Mouse (Mus musculus): Measurements from ENCODE around the gene Tmx2. TPM values are rescaled to one million over a fixed set of nuclear protein-coding genes. Genes with fewer than 3 reads are reported as not detected.

The Tmx2 gene
- polyA plus RNA-seq, 1 experiment from 2014 or later: 189 TPM

- Histone ChIP-seq H3K4me2 (ENCODE audit: low read length) (peak overlapping the region; percentile 32), H3K27ac (peak overlapping the region; percentile 96), H3K27me3 (ENCODE audit: insufficient read depth, low read length) (no peaks in the 10 kb centered on the region), H3K9me3 (replicated peaks; ENCODE audit: low read length) (no peaks in the 10 kb centered on the region), H3K4me3 (replicated peaks; ENCODE audit: low read depth, low read length) (no peak overlapping the region), H3K9ac (ENCODE audit: low read depth, low read length) (no peak overlapping the region), H3K4me1 (replicated peaks; ENCODE audit: insufficient read depth, low read length) (peaks cover 55% of the 10 kb centered on the region), H3K36me3 (ENCODE audit: insufficient read depth, low read length) (no peaks in the 10 kb centered on the region)
- WGBS: 39% methylated on average over 5 of the region's 5 CpGs
- DNase-seq (ENCODE audit: low spot score): peak; percentile 69
- no peak for ATAC-seq (replicated peaks; ENCODE audit: low FRiP score, low read depth)
- TF ChIP-seq CTCF (IDR thresholded peaks at IDR 0.05; ENCODE audit: low read depth): no peak
These were observed 40.3 kb downstream of the Tmx2 start for GRCm38 (mm10) chr2:84638428-84639220.

GRCm38 (mm10) chr2:84637452-84638165 is 41.3 kb downstream of the Tmx2 start:
- H3K4me3 ChIP-seq (replicated peaks; ENCODE audit: low read depth, low read length): no peak overlapping the region
- 19% methylated on average over 7 of the region's 7 CpGs for WGBS
- DNase-seq (ENCODE audit: low spot score) (peak; percentile 70), ATAC-seq (replicated peaks; ENCODE audit: low FRiP score, low read depth) (no peak)
- H3K27ac ChIP-seq: peak overlapping the region; percentile 96
- H3K9ac ChIP-seq (ENCODE audit: low read depth, low read length): peak overlapping the region; percentile 18; the same call in 1 of the 2 replicates
- peaks cover 60% of the 10 kb centered on the region for H3K4me1 ChIP-seq (replicated peaks; ENCODE audit: insufficient read depth, low read length)
- H3K4me2 ChIP-seq (ENCODE audit: low read length): peak overlapping the region; percentile 32
- no peak for TF ChIP-seq CTCF (IDR thresholded peaks at IDR 0.05; ENCODE audit: low read depth)
- no peaks in the 10 kb centered on the region for H3K27me3 ChIP-seq (ENCODE audit: insufficient read depth, low read length)
- H3K36me3 ChIP-seq (ENCODE audit: insufficient read depth, low read length): no peaks in the 10 kb centered on the region
- no peaks in the 10 kb centered on the region for H3K9me3 ChIP-seq (replicated peaks; ENCODE audit: low read length)

GRCm38 (mm10) chr2:84636231-84636741 is 42.7 kb downstream of the Tmx2 start:
- ATAC-seq (replicated peaks; ENCODE audit: low FRiP score, low read depth) (0 out of 2 replicates have a peak, but pooled peaks have one; percentile 23), DNase-seq (ENCODE audit: low spot score) (peak; percentile 93)
- no peak for TF ChIP-seq CTCF (IDR thresholded peaks at IDR 0.05; ENCODE audit: low read depth)
- WGBS: 5% methylated on average over 8 of the region's 8 CpGs
- H3K36me3 ChIP-seq (ENCODE audit: insufficient read depth, low read length): no peaks in the 10 kb centered on the region
- H3K27ac ChIP-seq: peak overlapping the region; percentile 96
- H3K9ac ChIP-seq (ENCODE audit: low read depth, low read length): peak overlapping the region; percentile 28; the same call in 1 of the 2 replicates
- peaks cover 72% of the 10 kb centered on the region for H3K4me1 ChIP-seq (replicated peaks; ENCODE audit: insufficient read depth, low read length)
- peak overlapping the region; percentile 48 for H3K4me2 ChIP-seq (ENCODE audit: low read length)
- H3K9me3 ChIP-seq (replicated peaks; ENCODE audit: low read length): no peaks in the 10 kb centered on the region
- H3K27me3 ChIP-seq (ENCODE audit: insufficient read depth, low read length): no peaks in the 10 kb centered on the region
- H3K4me3 ChIP-seq (replicated peaks; ENCODE audit: low read depth, low read length): no peak overlapping the region

DNA sequence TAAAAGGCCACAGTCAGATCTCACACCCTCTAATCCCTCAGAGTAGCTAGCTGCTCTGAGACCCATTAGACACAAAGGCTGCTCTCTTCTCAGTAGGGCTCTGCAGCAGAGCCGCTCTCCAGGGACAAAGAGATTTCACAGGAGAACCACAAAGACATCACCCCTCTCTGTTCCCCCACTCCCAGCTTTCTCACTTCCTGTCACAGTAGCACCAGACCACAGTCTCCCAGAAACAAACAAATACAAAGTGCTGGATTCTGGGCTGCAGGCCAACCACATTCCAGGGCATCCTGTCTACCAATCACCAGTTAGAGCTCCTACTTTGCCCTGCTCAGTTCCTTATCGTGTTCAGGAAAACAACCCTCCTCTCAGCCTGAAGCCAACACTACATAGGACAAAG is 43.3 kb downstream of the Tmx2 start:
- no peaks in the 10 kb centered on the region for H3K36me3 ChIP-seq (ENCODE audit: insufficient read depth, low read length)
- peak overlapping the region; percentile 96 for H3K27ac ChIP-seq
- H3K9me3 ChIP-seq (replicated peaks; ENCODE audit: low read length): no peaks in the 10 kb centered on the region
- H3K27me3 ChIP-seq (ENCODE audit: insufficient read depth, low read length): no peaks in the 10 kb centered on the region
- DNase-seq (ENCODE audit: low spot score): peak; percentile 99
- 0% methylated on average over 2 of the region's 2 CpGs for WGBS
- H3K4me1 ChIP-seq (replicated peaks; ENCODE audit: insufficient read depth, low read length): peaks cover 72% of the 10 kb centered on the region
- H3K4me2 ChIP-seq (ENCODE audit: low read length): peak overlapping the region; percentile 48
- peak; percentile 93 for ATAC-seq (replicated peaks; ENCODE audit: low FRiP score, low read depth)
- TF ChIP-seq CTCF (IDR thresholded peaks at IDR 0.05; ENCODE audit: low read depth): no peak
- no peak overlapping the region for H3K4me3 ChIP-seq (replicated peaks; ENCODE audit: low read depth, low read length)
- no peak overlapping the region for H3K9ac ChIP-seq (ENCODE audit: low read depth, low read length)

GRCm38 (mm10) chr2:84634934-84635482 is 43.9 kb downstream of the Tmx2 start:
- no peaks in the 10 kb centered on the region for H3K36me3 ChIP-seq (ENCODE audit: insufficient read depth, low read length)
- 25% methylated on average over 4 of the region's 4 CpGs for WGBS
- peak overlapping the region; percentile 35; the same call in 1 of the 2 replicates for H3K9ac ChIP-seq (ENCODE audit: low read depth, low read length)
- H3K27me3 ChIP-seq (ENCODE audit: insufficient read depth, low read length): no peaks in the 10 kb centered on the region
- H3K4me1 ChIP-seq (replicated peaks; ENCODE audit: insufficient read depth, low read length): peaks cover 71% of the 10 kb centered on the region
- H3K27ac ChIP-seq: peak overlapping the region; percentile 96
- no peak for ATAC-seq (replicated peaks; ENCODE audit: low FRiP score, low read depth)
- H3K9me3 ChIP-seq (replicated peaks; ENCODE audit: low read length): no peaks in the 10 kb centered on the region
- H3K4me2 ChIP-seq (ENCODE audit: low read length): peak overlapping the region; percentile 48
- peak; percentile 38 for DNase-seq (ENCODE audit: low spot score)
- TF ChIP-seq CTCF (IDR thresholded peaks at IDR 0.05; ENCODE audit: low read depth): 0 out of 2 replicates have a peak, but pooled peaks have one; percentile 8
- no peak overlapping the region for H3K4me3 ChIP-seq (replicated peaks; ENCODE audit: low read depth, low read length)

DNA sequence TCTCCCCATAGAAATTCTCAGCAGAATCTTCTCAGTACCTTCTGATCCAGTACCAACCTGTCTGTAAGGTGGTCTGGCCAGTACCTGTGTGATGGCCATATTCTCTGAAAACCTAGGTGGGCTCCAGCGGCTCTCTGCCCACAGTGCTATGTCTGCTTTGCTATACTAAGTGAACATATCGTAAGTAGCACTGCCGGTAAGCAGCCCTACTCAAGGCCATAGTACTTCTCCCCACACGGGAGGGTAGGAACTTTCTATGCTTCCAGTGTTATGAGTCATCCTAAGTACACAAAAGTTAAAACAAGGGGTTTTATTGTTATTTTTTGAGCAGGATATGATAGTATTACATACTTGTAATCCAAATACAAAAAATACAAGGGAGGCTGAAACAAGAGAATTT is 44.9 kb downstream of the Tmx2 start:
- DNase-seq (ENCODE audit: low spot score) (no peak), ATAC-seq (replicated peaks; ENCODE audit: low FRiP score, low read depth) (no peak)
- no peaks in the 10 kb centered on the region for H3K9me3 ChIP-seq (replicated peaks; ENCODE audit: low read length)
- 0 out of 2 replicates have a peak, but pooled peaks cover 2% of the 10 kb centered on the region for H3K36me3 ChIP-seq (ENCODE audit: insufficient read depth, low read length)
- H3K9ac ChIP-seq (ENCODE audit: low read depth, low read length): no peak overlapping the region
- WGBS: 53% methylated on average over 4 of the region's 4 CpGs
- H3K27me3 ChIP-seq (ENCODE audit: insufficient read depth, low read length): no peaks in the 10 kb centered on the region
- peaks cover 66% of the 10 kb centered on the region for H3K4me1 ChIP-seq (replicated peaks; ENCODE audit: insufficient read depth, low read length)
- H3K4me2 ChIP-seq (ENCODE audit: low read length): peak overlapping the region; percentile 1; the same call in 1 of the 2 replicates
- H3K27ac ChIP-seq: peak overlapping the region; percentile 96; the same call in 1 of the 2 replicates
- no peak overlapping the region for H3K4me3 ChIP-seq (replicated peaks; ENCODE audit: low read depth, low read length)
- no peak for TF ChIP-seq CTCF (IDR thresholded peaks at IDR 0.05; ENCODE audit: low read depth)
